Mouse (Mus musculus) ES-Bruce4 (cell line): ENCODE measurements around the gene Ano1.

ENCODE experiments used
- CTCF ChIP-seq: IDR thresholded peaks from one replicate; pipeline ENCODE4 v1.8.1; 2011; ENCODE audit warnings: low read depth, low read length
- POLR2A ChIP-seq: IDR thresholded peaks from one replicate; pipeline ENCODE4 v1.8.1; 2011; ENCODE audit warnings: low read length; ENCODE audit not compliant: insufficient read depth

DNA sequence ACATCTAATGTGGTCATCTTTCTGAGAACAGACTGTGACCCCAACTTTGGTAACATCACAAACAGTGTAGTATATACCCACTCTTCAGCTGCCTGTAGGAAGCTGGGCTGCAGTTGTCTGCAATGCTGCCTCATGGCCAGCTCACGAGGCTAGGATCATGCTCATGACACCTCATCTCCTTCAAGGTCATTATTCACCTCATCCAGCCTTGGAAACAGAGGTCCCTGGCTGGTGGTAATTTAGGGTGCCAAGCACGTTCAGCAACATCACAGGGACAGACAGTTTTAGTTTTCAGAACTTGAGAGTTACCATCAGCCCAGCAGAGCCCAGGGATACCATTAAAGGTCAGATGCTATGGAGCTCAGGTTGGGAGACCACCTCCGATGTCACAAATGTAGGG is 86.2 kb downstream of the Ano1 start:
- TF ChIP-seq CTCF = no peak
- TF ChIP-seq POLR2A = no peak
